Mouse (Mus musculus) c-Kit-positive CD71-positive TER-119-positive erythroid progenitor cells, embryonic 14.5 days (primary cell): Measurements from ENCODE around the gene Ptprn.
A peak's percentile ranks its signal among the peaks of the same experiment; 100 is the strongest.

Experiments
- DNase-seq: peaks from one replicate; pipeline ENCODE4 v3.0.0-alpha.2; 2013; ENCODE audit warnings: low spot score

Gene Ptprn

DNA sequence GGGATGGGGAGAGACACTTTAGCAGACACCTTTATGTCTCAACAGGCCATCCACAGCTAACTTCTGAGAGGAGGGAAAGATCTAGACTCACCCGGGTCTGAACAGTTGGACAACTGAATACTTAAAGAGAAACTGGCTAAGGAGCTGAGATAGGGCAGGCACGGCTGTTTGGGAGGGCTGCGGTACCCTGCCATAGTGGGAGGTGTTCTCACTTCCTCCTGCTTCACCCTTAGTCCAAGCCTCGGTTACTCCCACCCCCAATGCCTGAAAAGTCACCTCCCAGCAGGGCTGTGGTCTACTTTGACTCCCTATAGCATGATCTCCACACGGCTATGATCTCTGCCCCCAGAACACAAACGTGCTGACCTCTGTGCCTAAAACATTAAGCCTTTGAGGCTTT, 40.8 kb downstream of the Ptprn start:
- DNase-seq, result no peak

DNA sequence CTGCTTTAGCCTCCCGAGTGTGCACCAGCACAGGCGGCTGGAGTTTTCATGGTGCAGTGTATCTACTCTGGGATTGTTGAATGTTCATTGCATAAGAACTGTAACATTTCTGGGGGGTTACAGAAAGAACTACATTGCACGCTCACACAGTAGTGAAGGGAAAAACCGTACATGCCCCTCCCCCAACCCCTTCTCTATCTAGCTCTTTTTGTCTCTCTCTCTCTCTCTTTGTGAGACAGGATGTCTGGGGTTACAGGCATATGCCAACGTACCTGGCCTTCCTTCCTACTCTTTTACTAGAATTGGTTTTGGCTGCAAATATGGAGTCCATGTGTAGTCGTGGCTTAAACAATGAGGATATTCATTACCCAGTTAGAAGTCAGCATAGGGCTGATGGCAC, 41.4 kb downstream of the Ptprn start:
- no peak for DNase-seq

DNA sequence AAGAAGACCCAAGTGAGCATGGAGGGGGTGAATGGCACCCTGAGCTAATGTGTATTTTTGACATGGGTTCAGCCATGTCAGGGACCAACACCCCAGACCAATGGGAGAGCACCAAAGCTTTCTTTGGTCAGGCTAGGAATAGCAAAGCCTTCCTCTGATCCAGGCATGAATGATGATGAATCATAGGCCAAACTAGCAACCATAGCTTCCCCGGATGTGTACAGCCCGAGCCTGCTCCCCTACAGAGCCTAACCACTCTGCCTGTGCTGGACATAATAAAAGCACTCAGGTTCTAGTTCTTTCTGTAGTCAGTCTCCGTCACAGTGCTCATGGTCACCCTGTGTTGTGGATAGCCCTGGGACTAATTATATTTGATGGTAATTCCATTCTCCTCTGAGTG, 42.8 kb downstream of the Ptprn start:
- DNase-seq, result no peak

DNA sequence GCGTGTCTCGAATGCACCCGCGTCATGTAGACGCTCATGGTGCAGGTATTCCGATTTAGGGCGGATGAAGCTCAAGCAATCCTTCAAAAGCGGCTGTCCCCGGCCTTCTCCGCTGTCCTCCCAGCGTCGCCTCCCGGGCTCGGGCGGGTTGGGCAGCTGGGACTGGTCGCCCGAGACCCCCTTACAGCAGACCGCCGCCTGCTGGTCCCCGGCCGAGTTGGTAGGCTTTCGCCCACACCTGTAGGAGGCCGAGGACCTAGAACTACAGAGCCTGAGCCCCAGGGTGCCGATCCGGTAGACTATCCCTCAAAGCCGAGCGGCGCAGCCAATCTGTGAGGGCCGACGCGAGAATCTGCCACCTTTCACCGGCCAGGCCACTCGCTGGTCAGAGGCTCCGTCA, 44.8 kb downstream of the Ptprn start, which contains the start of gene Tuba4a:
Gene Tuba4a (minus strand): TSS at position 335 of the 400 bp plus-strand sequence.
- DNase-seq, result no peak

DNA sequence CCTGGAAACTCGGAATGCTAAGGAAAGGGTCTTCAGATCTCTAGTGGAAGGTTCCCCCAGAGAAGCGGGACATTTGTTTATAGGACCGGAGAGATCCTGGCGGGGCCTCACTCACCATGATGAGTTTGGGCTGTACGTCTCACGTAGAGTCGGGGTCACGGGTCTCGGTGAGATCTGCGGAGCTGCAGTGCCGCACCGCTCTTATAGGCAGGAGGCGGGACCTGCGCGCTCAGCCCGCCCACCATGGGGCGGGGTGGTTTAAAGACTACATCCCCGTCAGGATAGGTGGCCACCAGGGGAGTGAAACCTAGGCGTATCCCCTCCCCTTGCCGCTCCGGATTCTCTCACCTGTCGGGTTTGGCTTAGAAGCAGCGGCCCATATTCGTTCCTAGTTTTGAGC, 45.2 kb downstream of the Ptprn start:
- peak; percentile 87 for DNase-seq

DNA sequence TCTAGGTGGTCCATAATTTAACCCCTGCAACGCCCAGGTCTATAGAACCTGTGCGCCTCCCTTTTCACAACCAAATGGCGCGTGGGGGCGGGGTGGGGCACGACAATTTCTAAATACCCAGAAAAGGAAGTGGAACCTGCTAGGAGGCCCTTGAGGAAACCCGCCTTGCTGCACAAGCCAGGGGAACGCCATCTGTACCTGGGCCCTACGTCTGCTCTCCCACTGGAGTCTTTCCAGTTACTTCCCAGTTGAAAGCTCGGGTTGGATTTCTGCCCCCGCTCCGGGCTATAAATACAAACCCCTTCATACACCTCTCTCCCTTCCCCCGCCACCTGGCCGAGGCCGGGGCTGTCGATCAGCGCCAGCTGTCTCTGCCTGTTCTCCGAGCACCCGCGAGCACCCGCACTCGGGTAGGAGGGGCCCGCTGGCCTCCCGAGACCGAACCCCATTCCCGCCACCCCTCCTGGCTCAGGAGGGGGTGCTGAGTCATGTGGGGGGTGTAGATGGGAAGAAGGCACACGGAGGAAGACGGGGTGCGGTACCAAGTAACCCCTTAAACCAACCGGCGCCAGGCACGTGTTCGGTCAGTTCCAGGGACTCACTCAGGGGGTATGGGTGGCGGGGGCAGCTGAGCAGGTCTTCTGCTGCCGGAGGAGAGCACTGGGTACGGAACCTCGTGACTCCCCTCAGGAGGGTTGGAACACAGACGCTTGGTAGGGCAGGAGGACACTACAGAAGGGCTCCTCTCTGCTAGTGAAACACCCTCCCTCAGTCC, 45.9 kb downstream of the Ptprn start:
- peak; percentile 57 for DNase-seq

DNA sequence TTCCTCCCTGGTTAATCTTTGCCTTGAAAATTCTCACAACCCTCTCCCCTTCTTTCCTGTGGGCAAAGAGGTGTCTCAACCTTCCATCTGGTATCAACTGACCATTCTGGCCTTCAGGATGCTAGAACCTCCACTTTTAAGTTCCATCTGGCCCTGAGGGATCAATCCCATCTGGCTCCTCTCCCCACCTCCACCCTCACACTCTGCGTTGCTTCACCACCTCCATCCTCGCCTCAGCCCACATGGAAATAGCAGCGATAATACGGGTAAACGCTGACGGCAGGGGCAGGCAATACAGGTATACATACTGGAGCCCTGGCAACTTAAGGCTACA, 46.4 kb downstream of the Ptprn start:
- no peak for DNase-seq

DNA sequence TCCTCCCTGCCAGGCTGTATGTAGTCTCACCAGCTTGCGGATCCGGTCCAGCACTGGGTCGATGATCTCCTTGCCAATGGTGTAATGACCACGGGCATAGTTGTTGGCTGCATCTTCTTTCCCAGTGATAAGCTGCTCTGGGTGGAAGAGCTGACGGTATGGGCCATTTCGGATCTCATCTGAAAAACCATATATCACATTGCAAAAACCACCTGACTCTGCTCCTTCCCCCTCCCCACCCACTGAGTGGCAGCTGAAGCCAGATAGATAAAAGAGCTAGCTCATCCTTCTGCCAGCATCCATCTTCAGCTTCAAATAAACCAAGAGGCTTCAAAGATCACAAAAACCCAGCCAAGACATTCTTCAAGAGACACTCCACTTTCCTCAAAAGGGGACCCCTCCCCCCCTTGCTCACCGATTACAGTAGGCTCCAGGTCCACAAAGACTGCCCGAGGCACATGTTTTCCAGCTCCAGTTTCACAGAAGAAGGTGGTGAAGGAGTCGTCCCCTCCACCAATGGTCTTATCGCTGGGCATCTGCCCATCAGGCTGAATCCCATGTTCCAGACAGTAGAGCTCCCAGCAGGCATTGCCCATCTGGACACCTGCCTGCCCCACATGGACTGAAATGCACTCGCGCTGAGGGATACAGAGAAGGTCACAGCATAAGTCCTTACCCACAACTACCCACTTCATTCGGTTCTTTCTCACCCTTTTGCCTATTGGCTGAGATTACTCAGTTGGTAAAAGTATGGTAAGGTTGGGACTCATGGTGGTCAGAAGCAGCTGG, 47.3 kb downstream of the Ptprn start:
- DNase-seq, result no peak

DNA sequence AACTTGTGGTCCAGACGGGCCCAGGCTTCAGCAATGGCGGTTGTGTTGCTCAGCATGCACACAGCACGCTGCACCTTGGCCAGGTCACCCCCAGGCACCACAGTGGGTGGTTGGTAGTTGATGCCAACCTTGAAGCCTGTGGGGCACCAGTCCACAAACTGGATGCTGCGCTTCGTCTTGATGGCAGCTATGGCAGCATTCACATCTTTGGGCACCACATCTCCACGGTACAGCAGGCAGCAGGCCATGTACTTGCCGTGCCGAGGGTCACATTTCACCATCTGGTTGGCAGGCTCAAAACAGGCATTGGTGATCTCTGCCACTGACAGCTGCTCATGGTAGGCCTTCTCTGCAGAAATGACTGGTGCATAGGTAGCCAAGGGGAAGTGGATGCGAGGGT, 48.5 kb downstream of the Ptprn start:
- no peak for DNase-seq

DNA sequence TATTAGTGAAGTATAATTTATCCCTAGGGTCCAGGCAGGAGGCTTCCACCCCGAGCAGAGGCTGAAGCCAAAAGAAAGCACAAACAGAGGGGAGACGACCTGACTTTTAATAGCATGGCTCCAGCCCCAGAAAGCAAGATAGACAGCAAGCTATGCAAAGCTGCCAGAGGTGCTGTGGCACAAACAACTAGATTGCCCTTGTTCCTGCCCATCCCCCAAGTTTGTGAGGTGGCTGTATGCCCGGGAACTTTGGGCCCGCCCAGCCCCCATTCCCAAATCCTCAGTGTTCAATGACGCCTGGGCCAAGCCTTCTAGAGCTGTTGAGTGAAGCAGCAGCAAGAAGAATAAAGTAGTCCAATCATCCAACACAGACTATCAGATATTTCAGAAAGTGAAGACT, 49.4 kb downstream of the Ptprn start:
- no peak for DNase-seq

DNA sequence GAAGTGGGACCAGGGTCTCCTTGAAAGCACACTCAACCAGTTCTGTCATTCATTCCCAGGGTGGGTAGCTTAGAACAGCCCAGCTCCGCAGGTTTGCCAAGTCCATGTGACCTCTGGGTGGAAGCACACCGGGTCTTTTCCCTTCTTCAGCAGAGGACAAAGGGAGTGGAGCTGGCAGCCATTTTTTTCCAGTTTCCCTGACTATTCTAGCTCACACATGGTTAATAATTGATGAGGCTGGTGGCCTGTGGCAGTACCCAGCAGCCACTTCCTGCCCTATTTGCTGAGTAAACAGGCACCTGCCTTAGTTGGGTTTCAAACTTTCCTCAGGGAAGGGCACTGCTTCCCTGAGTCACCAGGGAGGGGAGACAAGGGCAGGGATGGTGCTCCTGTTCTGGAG, 49.9 kb downstream of the Ptprn start:
- DNase-seq, result no peak

DNA sequence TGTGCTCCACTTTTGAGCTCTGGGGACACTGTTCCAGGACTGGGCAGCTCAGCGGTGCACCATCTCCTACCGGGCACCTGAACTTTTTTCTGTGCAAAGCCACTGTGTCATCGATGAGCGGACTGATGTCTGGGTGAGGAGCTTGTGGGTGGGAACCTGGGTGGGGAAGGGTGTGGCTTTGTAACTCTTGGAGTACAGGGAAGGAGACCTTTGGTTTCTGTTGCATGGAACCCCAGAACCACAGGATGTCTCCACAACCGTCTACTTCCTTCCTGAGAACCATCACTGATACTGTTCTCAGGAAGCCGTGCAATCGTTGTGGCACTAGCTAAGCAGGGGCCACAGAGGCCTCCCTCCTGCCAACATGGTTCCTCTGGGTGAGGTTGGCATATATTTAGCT, 51.2 kb downstream of the Ptprn start:
- DNase-seq, result no peak

DNA sequence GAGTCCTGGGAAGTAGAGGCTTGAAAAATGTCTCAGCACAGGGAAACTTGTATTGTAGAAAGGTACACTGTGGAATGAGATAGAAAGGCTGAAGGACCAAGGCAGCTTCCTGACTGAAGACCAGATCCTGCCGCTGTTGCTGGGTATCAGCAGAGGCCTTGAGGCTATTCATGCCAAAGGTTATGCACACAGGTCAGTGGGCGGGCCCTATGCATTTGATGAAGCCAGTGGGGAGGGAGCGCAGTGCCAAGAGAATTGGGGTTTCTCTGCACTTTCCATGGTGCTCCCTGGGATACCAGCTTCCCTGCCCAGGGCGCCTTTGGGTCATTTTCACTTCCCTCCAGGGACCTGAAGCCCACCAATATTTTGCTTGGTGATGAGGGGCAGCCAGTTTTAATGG, 51.8 kb downstream of the Ptprn start:
- DNase-seq, result no peak

DNA sequence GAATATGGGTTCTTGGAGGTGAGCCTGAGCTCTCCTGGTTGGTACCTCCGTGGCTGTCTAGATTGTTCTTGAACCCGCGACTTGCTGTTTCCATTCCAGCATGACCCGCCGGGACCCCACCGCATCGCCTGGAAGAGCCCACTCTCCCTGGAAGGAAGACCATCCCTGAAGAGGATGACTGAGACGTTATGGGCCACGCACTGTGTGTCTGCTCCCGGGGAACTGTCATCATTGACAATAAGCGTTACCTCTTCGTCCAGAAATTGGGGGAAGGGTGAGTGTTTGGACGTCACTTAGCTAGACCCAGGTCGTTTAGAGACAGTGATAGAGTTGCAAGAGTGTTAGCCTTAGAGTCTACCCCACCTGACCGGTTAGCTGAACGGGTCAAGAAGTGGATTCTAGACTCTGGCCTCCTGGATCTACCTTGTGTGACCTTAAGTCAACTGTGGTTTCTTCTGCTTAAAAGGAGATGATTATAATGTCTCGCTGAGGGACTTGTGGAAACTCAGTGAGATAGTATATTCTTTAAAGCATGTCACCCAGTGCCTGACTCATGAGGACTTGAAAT, 53.1 kb downstream of the Ptprn start:
- DNase-seq, result no peak

DNA sequence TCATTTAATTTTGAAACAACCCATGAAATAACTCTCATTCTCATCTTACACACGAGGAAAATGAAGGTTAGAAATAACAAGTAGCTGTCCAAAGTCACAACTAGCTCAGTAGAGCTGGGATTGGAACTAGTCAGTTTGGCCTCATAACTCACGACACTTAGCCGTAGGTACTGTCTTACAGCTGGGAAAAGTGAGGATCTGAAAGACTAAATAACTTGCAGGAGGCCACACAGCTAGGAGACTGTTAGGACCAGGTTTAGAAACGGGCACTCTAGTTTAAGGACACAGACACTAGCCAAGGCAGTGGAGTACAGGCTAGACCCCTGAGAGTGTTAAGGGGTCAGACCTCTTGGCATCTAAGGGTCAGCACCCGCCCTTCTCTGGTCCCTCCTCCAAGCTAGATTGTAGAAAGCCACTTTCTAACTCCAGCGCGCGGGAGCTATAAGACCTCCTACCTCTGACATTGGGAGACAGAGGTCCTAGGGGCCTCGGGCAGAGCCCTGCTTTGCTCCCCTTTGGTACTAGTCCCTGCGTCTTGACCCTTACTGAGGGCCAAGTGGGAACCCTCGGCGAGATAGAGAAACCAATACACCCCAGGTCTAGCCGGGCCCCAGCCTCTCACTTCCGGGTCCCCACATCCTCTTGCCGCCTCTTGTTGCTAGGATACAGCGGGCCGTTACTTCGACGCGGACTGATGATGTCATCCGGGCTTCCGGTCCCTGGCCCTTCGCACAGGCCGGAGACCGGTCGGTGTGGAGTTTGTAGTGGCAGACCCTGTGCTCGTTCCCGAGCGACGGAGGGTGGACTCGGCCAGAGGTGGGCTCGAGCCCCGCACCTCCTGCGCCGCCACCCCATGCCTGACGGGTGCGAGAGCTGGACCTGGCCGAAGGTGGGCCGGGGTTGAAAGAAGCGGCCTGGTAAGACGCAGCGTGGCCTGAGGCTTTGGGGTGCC, 53.9 kb downstream of the Ptprn start, which contains the start of the genes Glb1l and Stk16:
Gene Glb1l (minus strand): TSS at position 678 of the 952 bp plus-strand sequence.
Gene Stk16 (plus strand): TSS at position 703 of the 952 bp plus-strand sequence.
- peak; percentile 98 for DNase-seq

DNA sequence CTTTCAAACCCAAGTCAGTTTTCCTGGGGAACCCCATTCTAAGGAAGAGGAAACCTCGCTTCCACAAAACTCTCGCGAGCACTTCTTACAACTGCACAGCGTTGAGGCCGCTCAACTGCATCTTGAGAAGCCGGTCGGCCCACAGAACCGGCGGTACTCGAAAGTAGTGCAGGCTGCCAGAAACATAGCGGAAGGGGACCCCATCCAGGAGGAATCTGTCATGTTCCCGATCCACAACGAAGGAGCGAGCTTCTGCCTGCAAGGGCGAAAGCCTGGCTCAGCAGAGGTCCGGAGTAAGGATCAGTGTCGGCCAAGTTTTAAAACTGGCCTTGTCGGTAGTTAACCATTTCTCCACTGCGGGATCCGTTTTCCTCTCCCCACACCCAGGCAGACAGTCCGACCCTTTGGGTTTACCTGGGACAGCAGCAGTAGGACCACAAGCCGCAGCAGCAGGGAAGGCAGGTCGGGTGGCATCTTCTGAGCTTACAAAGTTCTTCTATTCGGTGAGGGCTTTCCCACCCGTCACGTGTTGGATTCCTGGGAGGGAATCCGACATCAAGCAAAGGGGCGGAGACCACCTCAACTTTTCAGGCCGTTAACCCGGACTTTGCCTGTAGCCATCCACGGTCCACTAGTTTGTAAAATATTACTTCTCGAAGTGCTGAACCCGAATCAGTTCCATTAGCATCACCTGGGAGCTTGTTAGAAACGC, 55.2 kb downstream of the Ptprn start:
- DNase-seq, result no peak

DNA sequence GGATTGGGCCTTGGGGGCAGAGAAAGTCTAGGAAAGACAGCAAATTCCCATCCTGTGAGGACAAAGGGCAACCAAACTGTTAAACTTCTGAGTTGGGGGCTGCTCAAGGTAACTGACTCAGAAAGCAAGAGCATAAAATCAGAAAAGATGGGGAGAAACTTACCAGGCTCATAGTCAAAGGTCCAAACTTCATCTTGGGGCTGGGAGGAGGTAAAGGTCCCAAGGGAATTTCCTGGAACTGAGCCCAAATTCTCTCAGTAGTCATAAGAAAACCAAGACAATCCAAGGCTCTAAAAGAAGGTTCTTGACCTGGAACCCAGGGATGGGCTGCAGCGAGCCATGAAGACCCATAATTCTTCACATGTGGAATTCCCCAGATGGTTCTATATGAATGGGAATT, 63.1 kb downstream of the Ptprn start:
- DNase-seq, result no peak
